Mouse (Mus musculus): ENCODE results near the gene Hdgfl3. TPM values are rescaled to one million over a fixed set of nuclear protein-coding genes. Genes with fewer than 3 reads are reported as not detected.
A peak's percentile ranks its signal among the peaks of the same experiment; 100 is the strongest.

The Hdgfl3 gene
- polyA plus RNA-seq, 1 experiment = 0.06 TPM

- Histone ChIP-seq H3K79me2 (ENCODE audit: control insufficient read depth, insufficient read depth) (no peaks in the 10 kb centered on the region), H3K4me3 (no peak within 1 kb of the TSS), H3K27me3 (ENCODE audit: control insufficient read depth, insufficient read depth, insufficient read length) (peaks cover 15% of the 10 kb centered on the region), H3ac (ENCODE audit: control insufficient read depth, insufficient read length) (no peak within 1 kb of the TSS), H3K36me3 (ENCODE audit: control insufficient read depth, insufficient read depth) (no peaks in the 10 kb centered on the region), H3K4me2 (ENCODE audit: low read depth) (peak within 1 kb of the TSS; percentile 62)
- no peak for TF ChIP-seq MYOD1 (IDR thresholded peaks at IDR 0.05; ENCODE audit: control insufficient read depth in 1 of 3, insufficient read length in 2 of 3, low read depth in 2 of 3)
- TF ChIP-seq CEBPB (IDR thresholded peaks at IDR 0.05; ENCODE audit: insufficient read depth, poor library complexity, severe bottlenecking) = no peak
- TF ChIP-seq POLR2AphosphoS2 (IDR thresholded peaks at IDR 0.05; ENCODE audit: insufficient read length, low read depth) = no peak
- no peak for TF ChIP-seq POLR2A (IDR thresholded peaks at IDR 0.05; ENCODE audit: insufficient read length, low read depth)
- no peak for TF ChIP-seq REST (IDR thresholded peaks at IDR 0.05; ENCODE audit: insufficient read depth, insufficient read length)
- no peak for TF ChIP-seq MYOG (IDR thresholded peaks at IDR 0.05; ENCODE audit: control insufficient read depth in 1 of 3, insufficient read depth in 1 of 3, insufficient read length in 2 of 3, low read depth in 2 of 3)
- no peak for TF ChIP-seq TCF3 (IDR thresholded peaks at IDR 0.05; ENCODE audit: insufficient read length, low read depth)
- TF ChIP-seq SRF (IDR thresholded peaks at IDR 0.05; ENCODE audit: control insufficient read depth, insufficient read length, low read depth) = no peak
- no peak for TF ChIP-seq E2F4 (IDR thresholded peaks at IDR 0.05; ENCODE audit: insufficient read depth)
- no peak for TF ChIP-seq TCF12 (IDR thresholded peaks at IDR 0.05; ENCODE audit: insufficient read depth, poor library complexity, severe bottlenecking)
- no peak for TF ChIP-seq MAX (IDR thresholded peaks at IDR 0.05; ENCODE audit: low read depth)
Measured at GRCm38 (mm10) chr7:81855694-81856093, 78.6 kb downstream of the Hdgfl3 start, which contains the start of gene Gm10160. TSS of gene Gm10160 (minus strand) at chr7:81855794.

GRCm38 (mm10) chr7:81854568-81855307 lies 79.5 kb downstream of the Hdgfl3 start:
- Histone ChIP-seq H3K27me3 (ENCODE audit: control insufficient read depth, insufficient read depth, insufficient read length) (peaks cover 10% of the 10 kb centered on the region), H3K36me3 (ENCODE audit: control insufficient read depth, insufficient read depth) (no peaks in the 10 kb centered on the region), H3K79me2 (ENCODE audit: control insufficient read depth, insufficient read depth) (no peaks in the 10 kb centered on the region), H3K4me2 (ENCODE audit: low read depth) (peak overlapping the region; percentile 62), H3K4me3 (no peak overlapping the region), H3ac (ENCODE audit: control insufficient read depth, insufficient read length) (no peak overlapping the region)
- peak; percentile 89 for TF ChIP-seq TCF12 (IDR thresholded peaks at IDR 0.05; ENCODE audit: insufficient read depth, poor library complexity, severe bottlenecking)
- TF ChIP-seq MAX (IDR thresholded peaks at IDR 0.05; ENCODE audit: low read depth) = no peak
- TF ChIP-seq TCF3 (IDR thresholded peaks at IDR 0.05; ENCODE audit: insufficient read length, low read depth) = peak; percentile 81
- TF ChIP-seq CEBPB (IDR thresholded peaks at IDR 0.05; ENCODE audit: insufficient read depth, poor library complexity, severe bottlenecking) = no peak
- peak; percentile 96 to 98 (median 97) for TF ChIP-seq MYOD1 (IDR thresholded peaks at IDR 0.05; ENCODE audit: control insufficient read depth in 1 of 3, insufficient read length in 2 of 3, low read depth in 2 of 3)
- TF ChIP-seq MYOG (IDR thresholded peaks at IDR 0.05; ENCODE audit: control insufficient read depth in 1 of 3, insufficient read depth in 1 of 3, insufficient read length in 2 of 3, low read depth in 2 of 3) = peak in 2 of 3 experiments; percentile 72 to 96

- Histone ChIP-seq H3K36me3 (ENCODE audit: control insufficient read depth, insufficient read depth) (no peaks in the 10 kb centered on the region), H3K27me3 (ENCODE audit: control insufficient read depth, insufficient read depth, insufficient read length) (peaks cover 7% of the 10 kb centered on the region), H3K4me2 (ENCODE audit: low read depth) (no peak overlapping the region), H3K4me3 (no peak overlapping the region), H3ac (ENCODE audit: control insufficient read depth, insufficient read length) (no peak overlapping the region), H3K79me2 (ENCODE audit: control insufficient read depth, insufficient read depth) (no peaks in the 10 kb centered on the region)
- no peak for TF ChIP-seq CEBPB (IDR thresholded peaks at IDR 0.05; ENCODE audit: insufficient read depth, poor library complexity, severe bottlenecking)
- no peak for TF ChIP-seq POLR2AphosphoS2 (IDR thresholded peaks at IDR 0.05; ENCODE audit: insufficient read length, low read depth)
- TF ChIP-seq REST (IDR thresholded peaks at IDR 0.05; ENCODE audit: insufficient read depth, insufficient read length) = no peak
- no peak for TF ChIP-seq TCF12 (IDR thresholded peaks at IDR 0.05; ENCODE audit: insufficient read depth, poor library complexity, severe bottlenecking)
- no peak for TF ChIP-seq TCF3 (IDR thresholded peaks at IDR 0.05; ENCODE audit: insufficient read length, low read depth)
Measured at GRCm38 (mm10) chr7:81851706-81852105, 82.6 kb downstream of the Hdgfl3 start.

DNA sequence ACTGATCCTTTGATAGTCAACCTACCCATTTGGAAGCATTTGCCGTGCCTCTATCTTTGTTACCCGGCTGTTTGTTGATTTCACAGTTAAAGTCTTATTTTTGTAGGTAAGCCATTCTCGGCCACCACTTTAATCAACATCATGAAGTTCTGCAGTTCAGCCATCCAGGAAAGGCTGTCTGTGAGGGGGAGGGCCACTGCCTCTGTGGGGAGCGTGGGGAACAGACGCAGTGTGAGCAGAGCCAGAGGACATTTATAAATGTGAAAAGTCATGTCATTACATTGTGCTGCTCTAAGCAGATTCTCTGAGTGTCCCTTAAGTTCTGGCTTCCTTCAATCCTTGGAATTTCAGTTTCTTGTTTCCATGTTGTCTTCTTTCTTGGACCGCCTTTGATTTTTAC lies 84.1 kb downstream of the Hdgfl3 start:
- TF ChIP-seq POLR2A (IDR thresholded peaks at IDR 0.05; ENCODE audit: insufficient read length, low read depth) = no peak
- TF ChIP-seq POLR2AphosphoS2 (IDR thresholded peaks at IDR 0.05; ENCODE audit: insufficient read length, low read depth) = no peak
- TF ChIP-seq MYOG (IDR thresholded peaks at IDR 0.05; ENCODE audit: control insufficient read depth in 1 of 3, insufficient read depth in 1 of 3, insufficient read length in 2 of 3, low read depth in 2 of 3) = no peak
- TF ChIP-seq E2F4 (IDR thresholded peaks at IDR 0.05; ENCODE audit: insufficient read depth) = no peak
- no peak for TF ChIP-seq MAX (IDR thresholded peaks at IDR 0.05; ENCODE audit: low read depth)
- TF ChIP-seq SRF (IDR thresholded peaks at IDR 0.05; ENCODE audit: control insufficient read depth, insufficient read length, low read depth) = no peak
- no peak for TF ChIP-seq TCF12 (IDR thresholded peaks at IDR 0.05; ENCODE audit: insufficient read depth, poor library complexity, severe bottlenecking)
- no peak for TF ChIP-seq MYOD1 (IDR thresholded peaks at IDR 0.05; ENCODE audit: control insufficient read depth in 1 of 3, insufficient read length in 2 of 3, low read depth in 2 of 3)
- no peak for TF ChIP-seq TCF3 (IDR thresholded peaks at IDR 0.05; ENCODE audit: insufficient read length, low read depth)
- TF ChIP-seq USF1 (IDR thresholded peaks at IDR 0.05; ENCODE audit: low read depth) = no peak
- no peak for TF ChIP-seq REST (IDR thresholded peaks at IDR 0.05; ENCODE audit: insufficient read depth, insufficient read length)
- no peaks in the 10 kb centered on the region for H3K36me3 ChIP-seq (ENCODE audit: control insufficient read depth, insufficient read depth)
- no peak overlapping the region for H3K4me2 ChIP-seq (ENCODE audit: low read depth)
- H3K4me3 ChIP-seq = no peak overlapping the region
- H3K27me3 ChIP-seq (ENCODE audit: control insufficient read depth, insufficient read depth, insufficient read length) = peaks cover 7% of the 10 kb centered on the region
- H3K79me2 ChIP-seq (ENCODE audit: control insufficient read depth, insufficient read depth) = no peaks in the 10 kb centered on the region
- no peak overlapping the region for H3ac ChIP-seq (ENCODE audit: control insufficient read depth, insufficient read length)

GRCm38 (mm10) chr7:81849633-81850032 lies 84.6 kb downstream of the Hdgfl3 start:
- Histone ChIP-seq H3K4me2 (ENCODE audit: low read depth) (no peak overlapping the region), H3K36me3 (ENCODE audit: control insufficient read depth, insufficient read depth) (no peaks in the 10 kb centered on the region), H3ac (ENCODE audit: control insufficient read depth, insufficient read length) (no peak overlapping the region), H3K4me3 (no peak overlapping the region), H3K79me2 (ENCODE audit: control insufficient read depth, insufficient read depth) (no peaks in the 10 kb centered on the region), H3K27me3 (ENCODE audit: control insufficient read depth, insufficient read depth, insufficient read length) (peaks cover 7% of the 10 kb centered on the region)
- no peak for TF ChIP-seq MYOD1 (IDR thresholded peaks at IDR 0.05; ENCODE audit: control insufficient read depth in 1 of 3, insufficient read length in 2 of 3, low read depth in 2 of 3)
- no peak for TF ChIP-seq SRF (IDR thresholded peaks at IDR 0.05; ENCODE audit: control insufficient read depth, insufficient read length, low read depth)
- no peak for TF ChIP-seq TCF3 (IDR thresholded peaks at IDR 0.05; ENCODE audit: insufficient read length, low read depth)
- TF ChIP-seq E2F4 (IDR thresholded peaks at IDR 0.05; ENCODE audit: insufficient read depth) = no peak
- TF ChIP-seq USF1 (IDR thresholded peaks at IDR 0.05; ENCODE audit: low read depth) = no peak

All from myocyte (in vitro differentiated cells).